Mouse (Mus musculus): ENCODE measurements around the gene Snrpd3.

- no peak for TF ChIP-seq CTCF (IDR thresholded peaks at IDR 0.05; ENCODE audit: extremely low read depth, insufficient read depth, low read length)
- TF ChIP-seq POLR2A (IDR thresholded peaks at IDR 0.05; ENCODE audit: extremely low read depth, insufficient read depth, low read length) = no peak
Measured at GRCm38 (mm10) chr10:75536123-75536522, 18.8 kb downstream of the Snrpd3 start.
